Mouse (Mus musculus) midbrain, postnatal 0 days (tissue): ENCODE measurements at regions not wholly inside any gene's neighbourhood (a gene's known extent, or its start where the extent isn't known, plus 50 kb on each side); places are given as distances from the start of the nearest gene placed in this dataset.

Experiments used
- ATAC-seq: fragments of 200-750 bp; cut with Nextera tagmentation; 2 replicates; pipeline ENCODE4 v1.8.0; 2017; ENCODE audit warnings: moderate number of reproducible peaks, mild to moderate bottlenecking, moderate TSS enrichment, moderate library complexity; ENCODE audit not compliant: low FRiP score
- DNase-seq: peaks from one replicate; pipeline ENCODE4 v3.0.0-alpha.2; 2015; ENCODE audit warnings: low spot score
- H3K27ac ChIP-seq: fragments of 300-500 bp; sonication (generic); 2 replicates; pipeline ENCODE4 v1.5.1; 2014; ENCODE audit warnings: low read depth, mild to moderate bottlenecking, low read length, mixed read lengths
- H3K27me3 ChIP-seq: fragments of 300-500 bp; sonication (generic); 2 replicates; pipeline ENCODE4 v1.6.1; 2014; ENCODE audit warnings: low read length, control low read depth, mixed read lengths; ENCODE audit not compliant: insufficient read depth
- H3K36me3 ChIP-seq: fragments of 300-500 bp; sonication (generic); 2 replicates; pipeline ENCODE4 v1.6.1; 2014; ENCODE audit warnings: low read length, control low read depth, mixed read lengths; ENCODE audit not compliant: insufficient read depth
- H3K4me1 ChIP-seq: fragments of 300-500 bp; sonication (generic); 2 replicates; pipeline ENCODE4 v1.6.1; 2014; ENCODE audit warnings: mild to moderate bottlenecking, control low read depth, antibody characterized with exemption, low read length, mixed read lengths; ENCODE audit not compliant: insufficient read depth
- H3K4me2 ChIP-seq: fragments of 300-500 bp; sonication (generic); 2 replicates; pipeline ENCODE4 v1.6.1; 2014; ENCODE audit warnings: low read depth, mild to moderate bottlenecking, low read length, mixed read lengths; ENCODE audit not compliant: poor library complexity, severe bottlenecking
- H3K4me3 ChIP-seq: fragments of 300-500 bp; sonication (generic); 2 replicates; pipeline ENCODE4 v1.5.1; 2014; ENCODE audit warnings: low read depth, mild to moderate bottlenecking, low read length, moderate library complexity
- H3K9ac ChIP-seq: fragments of 300-500 bp; sonication (generic); replicated peaks from 2 replicates; pipeline ENCODE4 v1.6.1; 2014; ENCODE audit warnings: mild to moderate bottlenecking, low read length, moderate library complexity, mixed read lengths; ENCODE audit not compliant: poor library complexity, severe bottlenecking
- H3K9me3 ChIP-seq: fragments of 300-500 bp; sonication (generic); 2 replicates; pipeline ENCODE4 v1.6.1; 2016; ENCODE audit warnings: low read length, control low read depth
- CTCF ChIP-seq: IDR thresholded peaks from 2 replicates; pipeline ENCODE4 v1.5.1; 2016; ENCODE audit warnings: antibody characterized with exemption, mild to moderate bottlenecking
- WGBS: fragments of 180-500 bp; shearing (Covaris S2); extraction: QIAGEN DNeasy Blood & Tissue Kit; methylation state at CpG from one replicate; pipeline ENCODE4 v1.1.7; 2014; 5-methylcytosine and 5-hydroxymethylcytosine counted together

- Histone ChIP-seq H3K4me1 (peaks cover 4% of the 10 kb centered on the region; the same call in 1 of the 2 replicates), H3K4me2 (no peak overlapping the region), H3K9me3 (no peaks in the 10 kb centered on the region), H3K4me3 (no peak overlapping the region), H3K36me3 (no peaks in the 10 kb centered on the region), H3K27me3 (no peaks in the 10 kb centered on the region), H3K27ac (no peak overlapping the region), H3K9ac (no peak overlapping the region)
- WGBS: 36% methylated on average over 8 of the region's 8 CpGs
- no peak for TF ChIP-seq CTCF
- no peak for DNase-seq
- ATAC-seq: no peak
These were observed 296.4 kb upstream of the Fign start for GRCm38 (mm10) chr2:64394199-64394598.

- Histone ChIP-seq H3K4me3 (no peak overlapping the region), H3K27me3 (no peaks in the 10 kb centered on the region), H3K27ac (no peak overlapping the region), H3K4me1 (no peaks in the 10 kb centered on the region), H3K4me2 (no peak overlapping the region), H3K9ac (no peak overlapping the region), H3K9me3 (no peaks in the 10 kb centered on the region), H3K36me3 (no peaks in the 10 kb centered on the region)
- no peak for TF ChIP-seq CTCF
- DNase-seq (peak; percentile 44), ATAC-seq (no peak)
- 9% methylated on average over 2 of the region's 2 CpGs for WGBS
These were observed 272.0 kb upstream of the Fign start for GRCm38 (mm10) chr2:64369791-64370190.

- no peak for DNase-seq
- H3K9me3 ChIP-seq: no peaks in the 10 kb centered on the region
- no peaks in the 10 kb centered on the region for H3K36me3 ChIP-seq
- no peak for ATAC-seq
- 69% methylated on average over 7 of the region's 7 CpGs for WGBS
- no peaks in the 10 kb centered on the region for H3K4me1 ChIP-seq
- H3K4me3 ChIP-seq: no peak overlapping the region
- no peak overlapping the region for H3K9ac ChIP-seq
- H3K27me3 ChIP-seq: no peaks in the 10 kb centered on the region
- TF ChIP-seq CTCF: no peak
- H3K4me2 ChIP-seq: no peak overlapping the region
- H3K27ac ChIP-seq: no peak overlapping the region
These were observed 269.4 kb upstream of the Fign start for GRCm38 (mm10) chr2:64367188-64367587.

- Histone ChIP-seq H3K9ac (no peak overlapping the region), H3K4me3 (no peak overlapping the region), H3K4me1 (no peaks in the 10 kb centered on the region), H3K36me3 (no peaks in the 10 kb centered on the region), H3K9me3 (no peaks in the 10 kb centered on the region), H3K27ac (no peak overlapping the region), H3K4me2 (no peak overlapping the region), H3K27me3 (no peaks in the 10 kb centered on the region)
- TF ChIP-seq CTCF: no peak
- DNase-seq (no peak), ATAC-seq (no peak)
- 47% methylated on average over 5 of the region's 5 CpGs for WGBS
These were observed 268.7 kb upstream of the Fign start for GRCm38 (mm10) chr2:64366528-64366927.

GRCm38 (mm10) chr2:64356286-64356685, 258.4 kb upstream of the Fign start:
- Histone ChIP-seq H3K4me1 (no peaks in the 10 kb centered on the region), H3K9me3 (no peaks in the 10 kb centered on the region), H3K4me3 (no peak overlapping the region), H3K4me2 (no peak overlapping the region), H3K36me3 (no peaks in the 10 kb centered on the region), H3K27ac (no peak overlapping the region), H3K27me3 (no peaks in the 10 kb centered on the region), H3K9ac (no peak overlapping the region)
- WGBS: 99% methylated on average over 4 of the region's 4 CpGs
- DNase-seq (no peak), ATAC-seq (no peak)
- no peak for TF ChIP-seq CTCF

GRCm38 (mm10) chr2:64325499-64325898, 227.7 kb upstream of the Fign start:
- ATAC-seq: no peak
- no peak overlapping the region for H3K27ac ChIP-seq

More at GRCm38 (mm10) chr2:64325499-64325898, 227.7 kb upstream of the Fign start:
- Histone ChIP-seq H3K36me3 (no peaks in the 10 kb centered on the region), H3K4me3 (no peak overlapping the region), H3K27me3 (no peaks in the 10 kb centered on the region), H3K4me2 (no peak overlapping the region), H3K9me3 (no peaks in the 10 kb centered on the region), H3K9ac (no peak overlapping the region), H3K4me1 (no peaks in the 10 kb centered on the region)
- no peak for DNase-seq
- WGBS: 60% methylated on average over 2 of the region's 2 CpGs
- no peak for TF ChIP-seq CTCF
